Mouse (Mus musculus) MEL (cell line): ENCODE data around the gene 4930442H23Rik. TPM values are rescaled to one million over a fixed set of nuclear protein-coding genes. Genes with fewer than 3 reads are reported as not detected.
A peak's percentile ranks its signal among the peaks of the same experiment; 100 is the strongest.

Experiments used
- DNase-seq: peaks from one replicate; pipeline ENCODE4 v3.0.0; 2011; ENCODE audit warnings: low read depth, low spot score
- H3K27ac ChIP-seq: 2 replicates; pipeline ENCODE4 v1.5.1; 2012; ENCODE audit warnings: low read depth, mild to moderate bottlenecking, control low read depth, low read length, moderate library complexity; ENCODE audit not compliant: control insufficient read depth
- H3K27me3 ChIP-seq, 2 experiments: fragments of 150-350 bp in 1 of 2; sonication (generic) in 1 of 2; 2 replicates each; pipeline ENCODE4 v1.6.1; 2012; ENCODE audit warnings: low read length in 2 of 2, mild to moderate bottlenecking in 2 of 2, improper control_type of control experiment in 1 of 2, moderate library complexity in 1 of 2; ENCODE audit not compliant: insufficient read depth in 2 of 2, control insufficient read depth in 1 of 2
- H3K36me3 ChIP-seq, 2 experiments: 2 replicates each; pipeline ENCODE4 v1.6.1; 2012 to 2014; ENCODE audit warnings: low read length in 2 of 2, improper control_type of control experiment in 1 of 2, inconsistent platforms in 1 of 2, mild to moderate bottlenecking in 1 of 2; ENCODE audit not compliant: insufficient read depth in 2 of 2, control insufficient read depth in 1 of 2
- H3K4me1 ChIP-seq, 2 experiments: fragments of 150-350 bp in 1 of 2; sonication (generic) in 1 of 2; 2 replicates each; pipeline ENCODE4 v1.6.1; 2012; ENCODE audit warnings: low read length in 2 of 2, improper control_type of control experiment in 1 of 2, mild to moderate bottlenecking in 1 of 2; ENCODE audit not compliant: insufficient read depth in 2 of 2, control insufficient read depth in 1 of 2
- H3K4me3 ChIP-seq, 2 experiments: fragments of 150-350 bp in 1 of 2; sonication (generic) in 1 of 2; 2 replicates each; pipeline ENCODE4 v1.5.1; 2012; ENCODE audit warnings: low read depth in 2 of 2, low read length in 2 of 2, mild to moderate bottlenecking in 2 of 2, moderate library complexity in 2 of 2, control low read depth in 1 of 2, improper control_type of control experiment in 1 of 2; ENCODE audit not compliant: control insufficient read depth in 1 of 2, insufficient read depth in 1 of 2
- H3K79me2 ChIP-seq: 2 replicates; pipeline ENCODE4 v1.6.1; 2012; ENCODE audit warnings: mild to moderate bottlenecking, low read length, moderate library complexity; ENCODE audit not compliant: control insufficient read depth, poor library complexity, insufficient read depth
- H3K9ac ChIP-seq: 2 replicates; pipeline ENCODE4 v1.6.1; 2012; ENCODE audit warnings: low read depth, mild to moderate bottlenecking, control low read depth, low read length, moderate library complexity; ENCODE audit not compliant: control insufficient read depth, poor library complexity, severe bottlenecking
- H3K9me3 ChIP-seq: fragments of 150-350 bp; sonication (generic); replicated peaks from 2 replicates; pipeline ENCODE4 v1.6.1; 2012; ENCODE audit warnings: mild to moderate bottlenecking, low read length, improper control_type of control experiment, moderate library complexity; ENCODE audit not compliant: insufficient read depth
- BHLHE40 ChIP-seq: IDR thresholded peaks from 2 replicates; pipeline ENCODE4 v1.6.1; 2012; ENCODE audit warnings: low read depth, mild to moderate bottlenecking, inconsistent platforms, low read length, improper control_type of control experiment, borderline replicate concordance
- CHD2 ChIP-seq: IDR thresholded peaks from 2 replicates; pipeline ENCODE4 v1.6.1; 2011; ENCODE audit warnings: low read length, improper control_type of control experiment
- E2F4 ChIP-seq: IDR thresholded peaks from 2 replicates; pipeline ENCODE4 v1.6.1; 2011; ENCODE audit warnings: low read depth, low read length, improper control_type of control experiment, borderline replicate concordance
- ELF1 ChIP-seq: IDR thresholded peaks from 2 replicates; pipeline ENCODE4 v1.6.1; 2014; ENCODE audit warnings: low read depth, mild to moderate bottlenecking, inconsistent platforms, low read length, improper control_type of control experiment, moderate library complexity
- EP300 ChIP-seq, 2 experiments: IDR thresholded peaks; 2 replicates each; pipeline ENCODE4 v1.6.1; 2011; ENCODE audit warnings: improper control_type of control experiment in 2 of 2, low read length in 2 of 2, low read depth in 1 of 2, mild to moderate bottlenecking in 1 of 2
- ETS1 ChIP-seq: IDR thresholded peaks from 2 replicates; pipeline ENCODE4 v1.6.1; 2012; ENCODE audit warnings: low read depth, mild to moderate bottlenecking, inconsistent platforms, low read length, improper control_type of control experiment, moderate library complexity
- JUND ChIP-seq: IDR thresholded peaks from 2 replicates; pipeline ENCODE4 v1.6.1; 2011; ENCODE audit warnings: low read depth, mild to moderate bottlenecking, improper control_type of control experiment, low read length
- KAT2A ChIP-seq: conservative IDR thresholded peaks from 2 replicates; pipeline ENCODE4 v1.6.1; 2012; ENCODE audit warnings: low read depth, low read length, improper control_type of control experiment, inconsistent platforms
- MAZ ChIP-seq: IDR thresholded peaks from 2 replicates; pipeline ENCODE4 v1.6.1; 2012; ENCODE audit warnings: low read depth, mild to moderate bottlenecking, inconsistent platforms, low read length, improper control_type of control experiment
- MEF2A ChIP-seq: IDR thresholded peaks from 2 replicates; pipeline ENCODE4 v1.6.1; 2014; ENCODE audit warnings: low read depth, mild to moderate bottlenecking, inconsistent platforms, low read length, improper control_type of control experiment; ENCODE audit not compliant: poor library complexity, insufficient replicate concordance, severe bottlenecking; ENCODE audit errors: extremely low read depth
- MYC ChIP-seq: IDR thresholded peaks from 2 replicates; pipeline ENCODE4 v1.6.1; 2011; ENCODE audit warnings: low read depth, mild to moderate bottlenecking, low read length, improper control_type of control experiment, moderate library complexity
- NELFE ChIP-seq: IDR thresholded peaks from 2 replicates; pipeline ENCODE4 v1.6.1; 2011; ENCODE audit warnings: low read depth, low read length, improper control_type of control experiment
- POLR2A ChIP-seq, 2 experiments: IDR thresholded peaks; 2 replicates each; pipeline ENCODE4 v1.6.1; 2011 to 2012; ENCODE audit warnings: low read length in 2 of 2, mild to moderate bottlenecking in 2 of 2, control low read depth in 1 of 2, improper control_type of control experiment in 1 of 2, low read depth in 1 of 2, moderate library complexity in 1 of 2; ENCODE audit not compliant: control insufficient read depth in 1 of 2, insufficient read depth in 1 of 2, poor library complexity in 1 of 2
- POLR2AphosphoS2 ChIP-seq: IDR thresholded peaks from 2 replicates; pipeline ENCODE4 v1.6.1; 2011; ENCODE audit warnings: low read length, improper control_type of control experiment
- RCOR1 ChIP-seq: IDR thresholded peaks from 2 replicates; pipeline ENCODE4 v1.6.1; 2012; ENCODE audit warnings: low read depth, mild to moderate bottlenecking, inconsistent platforms, low read length, improper control_type of control experiment
- TAL1 ChIP-seq: IDR thresholded peaks from 2 replicates; pipeline ENCODE4 v1.6.1; 2012; ENCODE audit warnings: mild to moderate bottlenecking, inconsistent platforms, low read length, moderate library complexity, mixed read lengths
- TBP ChIP-seq: IDR thresholded peaks from 2 replicates; pipeline ENCODE4 v1.8.0; 2011; ENCODE audit warnings: low read depth, low read length, improper control_type of control experiment
- TCF12 ChIP-seq: IDR thresholded peaks from 2 replicates; pipeline ENCODE4 v1.6.1; 2014; ENCODE audit warnings: low read depth, mild to moderate bottlenecking, inconsistent platforms, low read length, improper control_type of control experiment, moderate library complexity
- UBTF ChIP-seq: IDR thresholded peaks from 2 replicates; pipeline ENCODE4 v1.6.1; 2012; ENCODE audit warnings: low read depth, mild to moderate bottlenecking, inconsistent platforms, low read length, improper control_type of control experiment, moderate library complexity, borderline replicate concordance; ENCODE audit not compliant: insufficient read depth
- ZMIZ1 ChIP-seq: IDR thresholded peaks from 2 replicates; pipeline ENCODE4 v1.6.1; 2012; ENCODE audit warnings: low read depth, mild to moderate bottlenecking, inconsistent platforms, low read length, improper control_type of control experiment, moderate library complexity
- ZNF384 ChIP-seq: IDR thresholded peaks from 2 replicates; pipeline ENCODE4 v1.6.1; 2012; ENCODE audit warnings: low read depth, mild to moderate bottlenecking, inconsistent platforms, low read length, improper control_type of control experiment
- polyA plus RNA-seq, 2 experiments: library from polyadenylated mRNA; stranded (reverse) in 1 of 2; unstranded in 1 of 2; fragments of >175 nt in 1 of 2; fragments of >200 nt in 1 of 2; gene quantifications; 2 replicates each; pipeline versions ENCODE4 v1.2.1 to v1.2.4; 2012; ENCODE audit warnings: low replicate concordance in 2 of 2, low read depth in 1 of 2; ENCODE audit not compliant: insufficient read length in 2 of 2, insufficient read depth in 1 of 2, missing spikeins in 1 of 2
- total RNA-seq: library from RNA; depleted of rRNA; stranded (reverse); fragments of 300-350 nt; gene quantifications from 2 replicates; pipeline ENCODE4 v1.2.3, GENCODE M21; 2012

4930442H23Rik gene
- total and polyA plus RNA-seq, 3 experiments: 0.31 to 0.42 TPM; not detected in 1

DNA sequence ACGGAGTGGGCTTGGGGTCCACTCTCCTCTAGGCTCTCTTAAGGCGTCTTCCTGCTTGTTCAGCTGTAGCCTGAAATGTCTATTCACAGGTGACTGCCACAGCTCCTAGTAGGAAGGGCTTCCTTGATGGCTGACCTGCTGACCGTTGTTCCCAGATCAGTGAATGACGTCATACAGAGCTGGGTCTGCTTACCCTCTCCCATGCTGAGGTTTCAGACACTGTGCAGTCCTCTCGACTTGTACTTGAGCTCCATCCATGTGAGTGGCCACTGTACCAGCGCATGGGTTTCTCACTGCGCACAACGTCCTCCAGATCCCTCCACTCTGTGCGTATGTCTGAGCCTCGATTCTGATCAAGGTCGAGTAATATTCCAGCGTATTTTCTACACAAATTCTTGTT lies 31.0 kb downstream of the 4930442H23Rik start:
- no peak for DNase-seq
- Histone ChIP-seq H3K4me1 (no peaks in the 10 kb centered on the region), H3K9me3 (no peaks in the 10 kb centered on the region), H3K79me2 (peaks cover 3% of the 10 kb centered on the region; the same call in 1 of the 2 replicates), H3K4me3 (no peak overlapping the region), H3K36me3 (peaks cover 0 to 8% of the 10 kb centered on the region in 2 experiments; a peak in 2 of 4 replicates), H3K27me3 (no peaks in the 10 kb centered on the region), H3K9ac (no peak overlapping the region), H3K27ac (no peak overlapping the region)
- TF ChIP-seq RCOR1: no peak
- TF ChIP-seq KAT2A: no peak
- TF ChIP-seq POLR2AphosphoS2: no peak
- no peak for TF ChIP-seq TAL1
- TF ChIP-seq MAZ: no peak
- TF ChIP-seq CHD2: no peak
- no peak for TF ChIP-seq ETS1
- TF ChIP-seq NELFE: no peak
- TF ChIP-seq ELF1: no peak
- TF ChIP-seq POLR2A (IDR thresholded peaks at IDR 0.05; ENCODE audit: control insufficient read depth in 1 of 2, insufficient read depth in 1 of 2, low read depth in 1 of 2, low read length in 2 of 2, poor library complexity in 1 of 2): no peak
- no peak for TF ChIP-seq EP300 (IDR thresholded peaks at IDR 0.05; ENCODE audit: low read depth in 1 of 2, low read length in 2 of 2)
- no peak for TF ChIP-seq UBTF
- TF ChIP-seq E2F4: no peak
- no peak for TF ChIP-seq ZMIZ1
- TF ChIP-seq BHLHE40: no peak
- TF ChIP-seq JUND: no peak
- no peak for TF ChIP-seq ZNF384
- no peak for TF ChIP-seq MEF2A
- no peak for TF ChIP-seq TCF12

GRCm38 (mm10) chr10:81151261-81151660 lies 32.4 kb downstream of the 4930442H23Rik start:
- H3K4me1 ChIP-seq: no peaks in the 10 kb centered on the region
- TF ChIP-seq POLR2A (IDR thresholded peaks at IDR 0.05; ENCODE audit: control insufficient read depth in 1 of 2, insufficient read depth in 1 of 2, low read depth in 1 of 2, low read length in 2 of 2, poor library complexity in 1 of 2) (peak in 1 of 2 experiments; percentile 37; a peak in 1 of 4 replicates), NELFE (no peak), MYC (no peak), TAL1 (no peak), ZNF384 (0 out of 2 replicates have a peak, but pooled peaks have one; percentile 25), TBP (no peak)

More at GRCm38 (mm10) chr10:81151261-81151660, 32.4 kb downstream of the 4930442H23Rik start:
- Histone ChIP-seq H3K36me3 (peaks cover 0 to 13% of the 10 kb centered on the region in 2 experiments; a peak in 2 of 4 replicates), H3K4me3 (no peak overlapping the region), H3K9me3 (no peaks in the 10 kb centered on the region), H3K9ac (no peak overlapping the region), H3K27me3 (no peaks in the 10 kb centered on the region), H3K27ac (no peak overlapping the region), H3K79me2 (peaks cover 14% of the 10 kb centered on the region)
- DNase-seq: no peak
